Comparison of ENCODE assay signal across 8 mouse cellular contexts in the genomic region with DNA sequence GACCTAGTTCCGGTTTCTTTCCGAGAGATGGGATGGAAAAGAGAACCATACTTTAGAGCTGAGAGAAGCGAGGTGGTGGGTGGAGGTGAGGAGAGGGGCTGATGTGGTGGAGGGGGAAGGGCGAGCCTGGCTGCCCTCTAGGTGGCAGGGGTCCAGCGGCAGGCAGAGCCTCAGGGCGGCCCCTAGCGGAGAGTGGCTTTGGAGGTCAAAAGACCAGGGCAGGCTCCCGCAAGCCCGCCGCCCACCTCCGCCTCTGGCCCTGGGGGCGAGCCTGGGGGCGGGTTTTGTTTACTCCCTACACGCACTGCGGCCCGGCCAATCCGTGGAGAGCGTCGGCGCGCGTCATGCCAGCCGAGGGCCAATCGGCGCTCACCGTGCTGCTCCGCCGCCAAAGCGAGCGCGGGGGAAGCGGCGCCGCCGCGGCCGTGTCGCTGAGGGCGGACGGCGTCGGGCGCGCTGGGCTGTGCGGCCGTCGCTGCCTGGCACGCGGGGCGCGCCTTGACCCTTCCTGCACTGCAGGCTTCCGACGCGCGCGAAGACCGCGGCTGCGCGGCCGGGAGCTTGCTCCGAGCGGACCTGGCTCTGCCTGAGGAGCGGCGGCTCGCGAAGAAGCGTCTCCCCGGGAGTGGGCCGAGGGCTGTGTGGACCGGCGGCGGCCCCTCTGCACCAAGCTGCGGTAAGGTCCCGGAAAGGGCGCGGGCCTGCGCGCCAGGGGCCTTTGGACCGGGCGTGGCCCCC. TPM values are rescaled to one million over a fixed set of nuclear protein-coding genes. Genes with fewer than 3 reads are reported as not detected.
DNase-seq lines count a peak whose midpoint lies in the region; ATAC-seq and TF ChIP-seq lines count a peak whose summit lies in the region.

TSS of gene Tfdp2 (plus strand) at position 391 of the 738 bp plus-strand sequence.

- H3K79me2 ChIP-seq in MEL (ENCODE audit: control insufficient read depth, insufficient read depth, low read length, poor library complexity), result peaks cover 4% of the 10 kb centered on the region; the same call in 1 of the 2 replicates

- H3K27ac ChIP-seq in MEL (ENCODE audit: control insufficient read depth, low read depth, low read length), result no peak within 1 kb of the TSS
- H3K27ac ChIP-seq in cerebellum, adult 2 months (ENCODE audit: insufficient read depth, low read length), result peak within 1 kb of the TSS; percentile 60
- peak within 1 kb of the TSS; percentile 91 for H3K27ac ChIP-seq in lung, embryonic 16.5 days (ENCODE audit: low read length)

- TF ChIP-seq CTCF in MEL (IDR thresholded peaks at IDR 0.05 in 2 of 3, conservative IDR thresholded peaks at IDR 0.05 in 1 of 3; ENCODE audit: control insufficient read depth in 1 of 3, insufficient read depth in 1 of 3, low read depth in 2 of 3, low read length in 3 of 3, poor library complexity in 1 of 3, severe bottlenecking in 1 of 3), result peak in 2 of 3 experiments; percentile 8 to 18; a peak in 3 of 6 replicates
- no peak for TF ChIP-seq CTCF in cerebellum, adult 2 months (IDR thresholded peaks at IDR 0.05; ENCODE audit: borderline replicate concordance, insufficient read depth, low read depth, low read length)

- peak within 1 kb of the TSS; percentile 94 for H3K4me2 ChIP-seq in lung, embryonic 16.5 days (ENCODE audit: low read depth, low read length)

- no peaks in the 10 kb centered on the region for H3K9me3 ChIP-seq in MEL (replicated peaks; ENCODE audit: insufficient read depth, low read length)
- H3K9me3 ChIP-seq in lung, embryonic 16.5 days (ENCODE audit: control insufficient read depth, low read length), result no peaks in the 10 kb centered on the region

- H3K9ac ChIP-seq in MEL (ENCODE audit: control insufficient read depth, low read depth, low read length, poor library complexity, severe bottlenecking), result peak within 1 kb of the TSS; percentile 79
- peak within 1 kb of the TSS; percentile 88 for H3K9ac ChIP-seq in lung, embryonic 16.5 days (ENCODE audit: low read length)

- peak; percentile 97 to 98 for ATAC-seq in hematopoietic stem cell, adult 5-6 weeks (replicated peaks in 1 of 2; ENCODE audit: insufficient read depth in 1 of 2, low FRiP score in 2 of 2, low TSS enrichment in 1 of 2, low read depth in 1 of 2, poor library complexity in 2 of 2, severe bottlenecking in 2 of 2)
- peak; percentile 99 for ATAC-seq in lung, embryonic 16.5 days (ENCODE audit: low read depth)

- H3K36me3 ChIP-seq in MEL (ENCODE audit: control insufficient read depth in 1 of 2, insufficient read depth in 2 of 2, low read length in 2 of 2), result peaks cover 0 to 3% of the 10 kb centered on the region in 2 experiments; a peak in 1 of 4 replicates
- H3K36me3 ChIP-seq in lung, embryonic 16.5 days (ENCODE audit: control insufficient read depth, insufficient read depth, low read length), result no peaks in the 10 kb centered on the region

- H3K4me3 ChIP-seq in MEL (ENCODE audit: control insufficient read depth in 1 of 2, insufficient read depth in 1 of 2, low read depth in 2 of 2, low read length in 2 of 2), result peak within 1 kb of the TSS; percentile 62 to 97
- H3K4me3 ChIP-seq in cerebellum, adult 2 months (replicated peaks; ENCODE audit: insufficient read depth, low read depth, low read length), result peak within 1 kb of the TSS; percentile 95
- peak within 1 kb of the TSS; percentile 88 for H3K4me3 ChIP-seq in lung, embryonic 16.5 days (ENCODE audit: low read length)

- DNase-seq in MEL (ENCODE audit: low read depth, low spot score), result peak; percentile 93
- peak; percentile 88 to 91 for DNase-seq in cerebellum, adult 2 months
- peak; percentile 89 for DNase-seq in forelimb bud, embryonic 11.5 days (ENCODE audit: low read depth, low spot score)
- peak; percentile 44 for DNase-seq in layer of hippocampus, adult 9-10 months (ENCODE audit: low spot score)
- peak; percentile 67 for DNase-seq in ovary, postnatal 10 days (ENCODE audit: low spot score)
- DNase-seq in thymus, postnatal 10 days (ENCODE audit: low spot score in 2 of 2), result peak; percentile 75 to 85

- peaks cover 0 to 9% of the 10 kb centered on the region in 2 experiments; a peak in 1 of 4 replicates for H3K4me1 ChIP-seq in MEL (ENCODE audit: control insufficient read depth in 1 of 2, insufficient read depth in 2 of 2, low read length in 2 of 2)
- peaks cover 6% of the 10 kb centered on the region; the same call in 1 of the 2 replicates for H3K4me1 ChIP-seq in cerebellum, adult 2 months (ENCODE audit: control insufficient read depth, insufficient read depth, low read length)
- peaks cover 10% of the 10 kb centered on the region for H3K4me1 ChIP-seq in lung, embryonic 16.5 days (replicated peaks; ENCODE audit: control insufficient read depth, insufficient read depth, low read length)

- WGBS in cerebellum, adult 2 months, result under 1% methylated on average over 78 of the region's 81 CpGs
- under 1% methylated on average over 63 of the region's 81 CpGs for WGBS in lung, embryonic 16.5 days

- TF ChIP-seq POLR2A in MEL (IDR thresholded peaks at IDR 0.05; ENCODE audit: control insufficient read depth in 1 of 2, insufficient read depth in 1 of 2, low read depth in 1 of 2, low read length in 2 of 2, poor library complexity in 1 of 2), result peak; percentile 59 to 82; a peak in 3 of 4 replicates
- peak; percentile 57; the same call in 1 of the 2 replicates for TF ChIP-seq POLR2A in cerebellum, adult 2 months (IDR thresholded peaks at IDR 0.05; ENCODE audit: borderline replicate concordance, insufficient read depth, low read length)

- no peaks in the 10 kb centered on the region; a peak in 1 of 4 replicates for H3K27me3 ChIP-seq in MEL (ENCODE audit: control insufficient read depth in 1 of 2, insufficient read depth in 2 of 2, low read length in 2 of 2)
- H3K27me3 ChIP-seq in cerebellum, adult 2 months (ENCODE audit: control insufficient read depth, insufficient read depth, low read length), result no peaks in the 10 kb centered on the region
- H3K27me3 ChIP-seq in lung, embryonic 16.5 days (ENCODE audit: control insufficient read depth, insufficient read depth, low read depth, low read length), result no peaks in the 10 kb centered on the region

- no peak for TF ChIP-seq RAD21 in MEL (IDR thresholded peaks at IDR 0.05; ENCODE audit: low read depth, low read length)

- TF ChIP-seq EP300 in MEL (IDR thresholded peaks at IDR 0.05; ENCODE audit: low read depth in 1 of 2, low read length in 2 of 2), result no peak

TF ChIP-seq in MEL, 35 proteins besides CTCF, POLR2A, EP300 and RAD21:
- TF ChIP-seq USF2 (IDR thresholded peaks at IDR 0.05; ENCODE audit: borderline replicate concordance in 1 of 2, insufficient read depth in 1 of 2, low read depth in 1 of 2, low read length in 2 of 2) (no peak), ZNF384 (IDR thresholded peaks at IDR 0.05; ENCODE audit: low read depth, low read length) (no peak), NRF1 (IDR thresholded peaks at IDR 0.05; ENCODE audit: insufficient read depth, low read depth, low read length, poor library complexity, severe bottlenecking) (peak; percentile 43; the same call in 1 of the 2 replicates), SIN3A (IDR thresholded peaks at IDR 0.05; ENCODE audit: low read length) (peak; percentile 76), MEF2A (IDR thresholded peaks at IDR 0.05; ENCODE audit: extremely low read depth, insufficient replicate concordance, low read depth, low read length, poor library complexity, severe bottlenecking) (no peak), JUND (IDR thresholded peaks at IDR 0.05; ENCODE audit: low read depth, low read length) (no peak), MAX (IDR thresholded peaks at IDR 0.05; ENCODE audit: low read length) (peak; percentile 83), MYB (IDR thresholded peaks at IDR 0.05; ENCODE audit: low read depth, low read length) (no peak), MAFK (IDR thresholded peaks at IDR 0.05; ENCODE audit: borderline replicate concordance, low read depth, low read length) (no peak), SMC3 (IDR thresholded peaks at IDR 0.05; ENCODE audit: low read depth, low read length) (no peak), TCF12 (IDR thresholded peaks at IDR 0.05; ENCODE audit: low read depth, low read length) (peak; percentile 13; the same call in 1 of the 2 replicates), MAZ (IDR thresholded peaks at IDR 0.05; ENCODE audit: low read depth, low read length) (peak; percentile 51; the same call in 1 of the 2 replicates), HCFC1 (IDR thresholded peaks at IDR 0.05; ENCODE audit: low read depth, low read length) (peak; percentile 43), CHD2 (IDR thresholded peaks at IDR 0.05; ENCODE audit: low read length) (no peak), ZKSCAN1 (IDR thresholded peaks at IDR 0.05; ENCODE audit: low read depth, low read length) (no peak), E2F4 (IDR thresholded peaks at IDR 0.05; ENCODE audit: borderline replicate concordance, low read depth, low read length) (no peak), ETS1 (IDR thresholded peaks at IDR 0.05; ENCODE audit: low read depth, low read length) (no peak), RCOR1 (IDR thresholded peaks at IDR 0.05; ENCODE audit: low read depth, low read length) (no peak), UBTF (IDR thresholded peaks at IDR 0.05; ENCODE audit: borderline replicate concordance, insufficient read depth, low read depth, low read length) (peak; percentile 88; the same call in 1 of the 2 replicates), GABPA (IDR thresholded peaks at IDR 0.05; ENCODE audit: low read depth, low read length) (no peak), ELF1 (IDR thresholded peaks at IDR 0.05; ENCODE audit: low read depth, low read length) (0 out of 2 replicates have a peak, but pooled peaks have one; percentile 2), ZC3H11A (IDR thresholded peaks at IDR 0.05; ENCODE audit: low read depth, low read length) (no peak), ZMIZ1 (IDR thresholded peaks at IDR 0.05; ENCODE audit: low read depth, low read length) (no peak), TAL1 (IDR thresholded peaks at IDR 0.05; ENCODE audit: low read length) (no peak), USF1 (IDR thresholded peaks at IDR 0.05; ENCODE audit: low read depth, low read length) (no peak)

RNA-seq across cellular contexts. Expression of gene Tfdp2, which starts in this region (rescaled TPM):
- 7.7 TPM in 2 replicates for total RNA-seq in MEL (2012; rRNA removed)
- polyA plus RNA-seq in MEL (2012; ENCODE audit: insufficient read depth in 1 of 2, insufficient read length in 2 of 2, low read depth in 1 of 2, low replicate concordance in 2 of 2, missing spikeins in 1 of 2), result 10 to 100 TPM in 1 of 2 experiments, not detected in 1; 15.4 TPM
- 17.8 and 19.3 TPM in 2 replicates for polyA plus RNA-seq in cerebellum, adult 2 months (2012; rRNA removed)
- total RNA-seq in hematopoietic stem cell, adult 5-6 weeks (2017), result 49.8 and 65.7 TPM in 2 replicates
- polyA plus RNA-seq in lung, embryonic 16.5 days (2015; fragmentation: Nextera tagmentation; extraction: Ambion mirVana), result 39.2 and 42.5 TPM in 2 replicates
